Mouse (Mus musculus) spleen, postnatal 4 days (tissue): ENCODE data around the gene Rer1.

Experiments used
- DNase-seq, 2 experiments: peaks; one replicate each; pipeline ENCODE4 v3.0.0; 2022; ENCODE audit warnings: low spot score in 2 of 2

The Rer1 gene

GRCm38 (mm10) chr4:155024170-155025010, 61.8 kb downstream of the Rer1 start:
- no peak for DNase-seq
